Mouse (Mus musculus) spleen, adult 2 months (tissue): ENCODE data around the gene Dab2.

Source experiments
- CTCF ChIP-seq: fragments of 200-500 bp; IDR thresholded peaks from 2 replicates; pipeline ENCODE4 v1.5.1; 2011; ENCODE audit warnings: mild to moderate bottlenecking, inconsistent platforms; ENCODE audit not compliant: insufficient read depth, insufficient read length, insufficient replicate concordance; ENCODE audit errors: extremely low read depth
- POLR2A ChIP-seq: fragments of 200-500 bp; IDR thresholded peaks from 2 replicates; pipeline ENCODE4 v1.6.1; 2011; ENCODE audit warnings: low read depth, low read length, inconsistent platforms

- no peak for TF ChIP-seq POLR2A
- no peak for TF ChIP-seq CTCF
Measured at GRCm38 (mm10) chr15:6406771-6407170, 107.2 kb downstream of the Dab2 start.
